Mouse (Mus musculus): ENCODE measurements around the gene Efnb3. TPM values are rescaled to one million over a fixed set of nuclear protein-coding genes. Genes with fewer than 3 reads are reported as not detected.

The Efnb3 gene
- total and polyA plus RNA-seq, 3 experiments: 0.27 to 0.68 (median 0.56) TPM

GRCm38 (mm10) chr11:69575220-69575619 lies 15.2 kb upstream of the Efnb3 start:
- Histone ChIP-seq H3K36me3 (replicated peaks) (peaks cover 77% of the 10 kb centered on the region), H3K4me3 (ENCODE audit: low read depth, low read length) (no peak overlapping the region; the same call in 1 of the 2 replicates), H3K9me3 (replicated peaks) (no peaks in the 10 kb centered on the region), H3K4me1 (ENCODE audit: insufficient read depth, low read depth, low read length) (peaks cover 80% of the 10 kb centered on the region), H3K27me3 (ENCODE audit: insufficient read depth, low read length) (no peaks in the 10 kb centered on the region)
- DNase-seq (ENCODE audit: low spot score): no peak
- TF ChIP-seq GATA1 (IDR thresholded peaks at IDR 0.05; ENCODE audit: borderline replicate concordance, low read length): no peak
- no peak for TF ChIP-seq GATA2 (IDR thresholded peaks at IDR 0.05; ENCODE audit: borderline replicate concordance, low read depth, low read length)
- TF ChIP-seq TAL1 (conservative IDR thresholded peaks at IDR 0.05; ENCODE audit: low read depth, low read length): no peak
- TF ChIP-seq CTCF (IDR thresholded peaks at IDR 0.05; ENCODE audit: low read depth, low read length): peak; percentile 55
- no peak for TF ChIP-seq POLR2AphosphoS5 (IDR thresholded peaks at IDR 0.05; ENCODE audit: insufficient replicate concordance, low read depth, low read length)
- no peak for ATAC-seq (ENCODE audit: extremely low read depth, insufficient number of reproducible peaks, low FRiP score, poor library complexity, severe bottlenecking)

GRCm38 (mm10) chr11:69565131-69565530 lies 5.1 kb upstream of the Efnb3 start:
- DNase-seq (ENCODE audit: low spot score) (no peak), ATAC-seq (ENCODE audit: extremely low read depth, insufficient number of reproducible peaks, low FRiP score, poor library complexity, severe bottlenecking) (no peak)
- H3K36me3 ChIP-seq (replicated peaks): peaks cover 97% of the 10 kb centered on the region
- no peaks in the 10 kb centered on the region for H3K9me3 ChIP-seq (replicated peaks)
- no peak for TF ChIP-seq TAL1 (conservative IDR thresholded peaks at IDR 0.05; ENCODE audit: low read depth, low read length)
- no peak for TF ChIP-seq POLR2AphosphoS5 (IDR thresholded peaks at IDR 0.05; ENCODE audit: insufficient replicate concordance, low read depth, low read length)
- TF ChIP-seq GATA1 (IDR thresholded peaks at IDR 0.05; ENCODE audit: borderline replicate concordance, low read length): no peak
- no peak for TF ChIP-seq GATA2 (IDR thresholded peaks at IDR 0.05; ENCODE audit: borderline replicate concordance, low read depth, low read length)
- no peak for TF ChIP-seq CTCF (IDR thresholded peaks at IDR 0.05; ENCODE audit: low read depth, low read length)
- H3K4me1 ChIP-seq (ENCODE audit: insufficient read depth, low read depth, low read length): peaks cover 17% of the 10 kb centered on the region
- no peak overlapping the region for H3K4me3 ChIP-seq (ENCODE audit: low read depth, low read length)
- H3K27me3 ChIP-seq (ENCODE audit: insufficient read depth, low read length): no peaks in the 10 kb centered on the region

- Histone ChIP-seq H3K27me3 (ENCODE audit: insufficient read depth, low read length) (no peaks in the 10 kb centered on the region), H3K36me3 (replicated peaks) (peaks cover 97% of the 10 kb centered on the region), H3K4me3 (ENCODE audit: low read depth, low read length) (no peak overlapping the region), H3K9me3 (replicated peaks) (no peaks in the 10 kb centered on the region), H3K4me1 (ENCODE audit: insufficient read depth, low read depth, low read length) (peaks cover 18% of the 10 kb centered on the region)
- DNase-seq (ENCODE audit: low spot score) (no peak), ATAC-seq (ENCODE audit: extremely low read depth, insufficient number of reproducible peaks, low FRiP score, poor library complexity, severe bottlenecking) (no peak)
- TF ChIP-seq GATA2 (IDR thresholded peaks at IDR 0.05; ENCODE audit: borderline replicate concordance, low read depth, low read length) (no peak), POLR2AphosphoS5 (IDR thresholded peaks at IDR 0.05; ENCODE audit: insufficient replicate concordance, low read depth, low read length) (no peak), TAL1 (conservative IDR thresholded peaks at IDR 0.05; ENCODE audit: low read depth, low read length) (no peak), GATA1 (IDR thresholded peaks at IDR 0.05; ENCODE audit: borderline replicate concordance, low read length) (no peak), CTCF (IDR thresholded peaks at IDR 0.05; ENCODE audit: low read depth, low read length) (no peak)
Measured at GRCm38 (mm10) chr11:69564391-69564790, 4.4 kb upstream of the Efnb3 start.

GRCm38 (mm10) chr11:69563373-69563772 lies 3.4 kb upstream of the Efnb3 start:
- TF ChIP-seq CTCF (IDR thresholded peaks at IDR 0.05; ENCODE audit: low read depth, low read length) (no peak), TAL1 (conservative IDR thresholded peaks at IDR 0.05; ENCODE audit: low read depth, low read length) (no peak), GATA2 (IDR thresholded peaks at IDR 0.05; ENCODE audit: borderline replicate concordance, low read depth, low read length) (no peak), GATA1 (IDR thresholded peaks at IDR 0.05; ENCODE audit: borderline replicate concordance, low read length) (no peak), POLR2AphosphoS5 (IDR thresholded peaks at IDR 0.05; ENCODE audit: insufficient replicate concordance, low read depth, low read length) (no peak)
- DNase-seq (ENCODE audit: low spot score): no peak
- H3K4me1 ChIP-seq (ENCODE audit: insufficient read depth, low read depth, low read length): peaks cover 23% of the 10 kb centered on the region
- no peak for ATAC-seq (ENCODE audit: extremely low read depth, insufficient number of reproducible peaks, low FRiP score, poor library complexity, severe bottlenecking)
- peaks cover 91% of the 10 kb centered on the region for H3K36me3 ChIP-seq (replicated peaks)
- H3K9me3 ChIP-seq (replicated peaks): no peaks in the 10 kb centered on the region
- H3K27me3 ChIP-seq (ENCODE audit: insufficient read depth, low read length): no peaks in the 10 kb centered on the region
- no peak overlapping the region for H3K4me3 ChIP-seq (ENCODE audit: low read depth, low read length)

GRCm38 (mm10) chr11:69560896-69561854 lies 1.2 kb upstream of the Efnb3 start:
- H3K27me3 ChIP-seq (ENCODE audit: insufficient read depth, low read length): peaks cover 7% of the 10 kb centered on the region
- peaks cover 69% of the 10 kb centered on the region for H3K36me3 ChIP-seq (replicated peaks)
- ATAC-seq (ENCODE audit: extremely low read depth, insufficient number of reproducible peaks, low FRiP score, poor library complexity, severe bottlenecking): no peak
- H3K4me1 ChIP-seq (ENCODE audit: insufficient read depth, low read depth, low read length): peaks cover 21% of the 10 kb centered on the region
- H3K4me3 ChIP-seq (ENCODE audit: low read depth, low read length): no peak overlapping the region
- no peaks in the 10 kb centered on the region for H3K9me3 ChIP-seq (replicated peaks)
- no peak for TF ChIP-seq GATA1 (IDR thresholded peaks at IDR 0.05; ENCODE audit: borderline replicate concordance, low read length)
- no peak for TF ChIP-seq POLR2AphosphoS5 (IDR thresholded peaks at IDR 0.05; ENCODE audit: insufficient replicate concordance, low read depth, low read length)
- no peak for DNase-seq (ENCODE audit: low spot score)

- no peak for TF ChIP-seq POLR2AphosphoS5 (IDR thresholded peaks at IDR 0.05; ENCODE audit: insufficient replicate concordance, low read depth, low read length)
- no peak for TF ChIP-seq GATA1 (IDR thresholded peaks at IDR 0.05; ENCODE audit: borderline replicate concordance, low read length)
- TF ChIP-seq GATA2 (IDR thresholded peaks at IDR 0.05; ENCODE audit: borderline replicate concordance, low read depth, low read length): no peak
- no peak for TF ChIP-seq CTCF (IDR thresholded peaks at IDR 0.05; ENCODE audit: low read depth, low read length)
- no peak for TF ChIP-seq TAL1 (conservative IDR thresholded peaks at IDR 0.05; ENCODE audit: low read depth, low read length)
- Histone ChIP-seq H3K27me3 (ENCODE audit: insufficient read depth, low read length) (peaks cover 11% of the 10 kb centered on the region), H3K9me3 (replicated peaks) (no peaks in the 10 kb centered on the region), H3K36me3 (replicated peaks) (peaks cover 51% of the 10 kb centered on the region), H3K4me1 (ENCODE audit: insufficient read depth, low read depth, low read length) (peaks cover 22% of the 10 kb centered on the region), H3K4me3 (ENCODE audit: low read depth, low read length) (no peak overlapping the region)
- ATAC-seq (ENCODE audit: extremely low read depth, insufficient number of reproducible peaks, low FRiP score, poor library complexity, severe bottlenecking) (no peak), DNase-seq (ENCODE audit: low spot score) (no peak)
Measured at GRCm38 (mm10) chr11:69559183-69559582, 822 bp downstream of the Efnb3 start.
